Mouse (Mus musculus) cerebellum, adult 8-10 months (tissue): ENCODE results near the gene Hadha.

ENCODE experiments used
- DNase-seq: peaks from one replicate; pipeline ENCODE4 v3.0.0; 2022

The Hadha gene

GRCm38 (mm10) chr5:30152413-30152812, 2.5 kb downstream of the Hadha start:
- DNase-seq: no peak

DNA sequence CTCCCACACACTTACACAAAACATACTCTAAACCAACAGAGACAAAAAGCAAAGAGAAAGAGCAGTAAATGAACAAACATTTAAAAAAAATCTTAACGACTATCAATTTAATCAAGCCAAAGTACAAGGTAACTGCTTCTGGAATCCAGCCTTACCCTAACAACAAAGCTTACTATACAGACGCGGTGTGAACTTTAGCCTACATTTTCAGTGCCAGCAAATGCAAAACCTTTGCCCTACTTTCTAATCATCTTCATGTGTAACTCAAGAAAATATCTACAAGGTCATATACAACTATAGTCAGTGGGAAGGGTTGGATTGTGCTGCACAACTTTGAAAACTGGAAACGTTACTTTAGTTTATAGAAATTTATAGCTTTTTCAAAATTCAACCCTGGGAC, 3.0 kb downstream of the Hadha start:
- DNase-seq: no peak

- no peak for DNase-seq
These were observed 6.6 kb downstream of the Hadha start for GRCm38 (mm10) chr5:30148133-30148920.

- DNase-seq: no peak
These were observed 8.4 kb downstream of the Hadha start for GRCm38 (mm10) chr5:30146526-30146925.

DNA sequence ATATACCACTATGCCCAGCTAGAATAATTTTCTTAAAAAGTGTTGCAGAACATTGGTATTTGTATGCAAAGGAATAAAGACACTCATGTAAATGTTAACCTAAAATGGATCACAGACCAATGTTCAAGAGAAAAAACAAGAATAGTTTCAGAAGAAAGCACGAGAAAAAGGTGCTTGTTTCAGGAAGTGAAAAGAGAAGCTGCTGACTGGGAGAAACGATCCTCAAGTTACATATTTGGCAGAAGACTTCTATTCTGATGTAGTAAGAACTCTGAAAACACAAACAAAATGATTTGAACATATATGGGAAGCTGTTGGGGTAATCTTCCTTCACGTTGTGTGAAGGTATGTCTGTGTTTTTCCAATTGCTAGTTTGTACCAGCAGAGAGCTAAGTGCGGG, 16.8 kb downstream of the Hadha start:
- DNase-seq: no peak

- no peak for DNase-seq
These were observed 17.7 kb downstream of the Hadha start for GRCm38 (mm10) chr5:30137271-30137670.

GRCm38 (mm10) chr5:30135711-30136231, 19.2 kb downstream of the Hadha start:
- no peak for DNase-seq

DNA sequence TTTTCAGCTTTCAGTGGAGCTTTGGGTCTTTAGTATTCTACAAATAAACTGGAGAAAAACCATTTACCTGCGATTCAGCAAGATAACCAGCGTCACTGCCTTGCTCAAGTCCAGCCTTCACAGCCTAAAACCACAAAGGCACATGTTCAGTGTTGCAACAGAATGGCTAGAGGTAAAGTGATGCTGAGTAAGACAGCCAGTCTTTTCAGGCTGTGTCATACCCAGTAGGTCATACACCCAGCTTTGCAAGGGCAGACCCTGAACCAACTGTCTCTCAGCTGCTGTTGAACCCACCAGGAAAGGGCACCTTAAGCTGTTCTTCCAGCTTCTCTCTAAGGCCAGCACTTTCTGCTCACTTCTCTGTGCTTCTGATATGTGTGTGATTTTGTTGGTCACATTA, 22.8 kb downstream of the Hadha start:
- DNase-seq: no peak

- DNase-seq: no peak
These were observed 23.7 kb downstream of the Hadha start for GRCm38 (mm10) chr5:30131246-30131645.

- DNase-seq: no peak
These were observed 26.3 kb downstream of the Hadha start for GRCm38 (mm10) chr5:30128680-30129079.

- no peak for DNase-seq
These were observed 26.9 kb downstream of the Hadha start for GRCm38 (mm10) chr5:30127921-30128597.

GRCm38 (mm10) chr5:30126756-30127155, 28.2 kb downstream of the Hadha start:
- no peak for DNase-seq

DNA sequence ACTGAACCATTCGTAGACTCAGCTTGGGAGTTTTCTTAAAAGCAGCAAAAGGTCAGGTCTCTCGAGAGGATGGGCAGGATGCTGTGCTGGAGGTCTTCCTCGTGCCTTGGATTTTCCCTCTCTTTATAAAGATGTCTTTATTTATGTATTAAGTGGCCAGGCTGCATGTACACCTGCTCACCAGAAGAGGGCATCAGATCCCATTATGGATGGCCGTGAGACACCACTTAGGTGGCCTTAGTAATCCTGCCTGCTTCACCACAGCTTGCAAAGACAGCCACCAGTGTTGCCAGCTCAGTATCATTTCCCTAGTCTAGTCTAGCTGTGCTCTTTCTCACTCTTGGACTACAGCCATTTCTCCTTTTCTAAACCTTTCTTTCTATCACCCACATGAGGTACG, 29.4 kb downstream of the Hadha start:
- DNase-seq: peak; percentile 19

GRCm38 (mm10) chr5:30122481-30122880, 32.5 kb downstream of the Hadha start:
- no peak for DNase-seq

DNA sequence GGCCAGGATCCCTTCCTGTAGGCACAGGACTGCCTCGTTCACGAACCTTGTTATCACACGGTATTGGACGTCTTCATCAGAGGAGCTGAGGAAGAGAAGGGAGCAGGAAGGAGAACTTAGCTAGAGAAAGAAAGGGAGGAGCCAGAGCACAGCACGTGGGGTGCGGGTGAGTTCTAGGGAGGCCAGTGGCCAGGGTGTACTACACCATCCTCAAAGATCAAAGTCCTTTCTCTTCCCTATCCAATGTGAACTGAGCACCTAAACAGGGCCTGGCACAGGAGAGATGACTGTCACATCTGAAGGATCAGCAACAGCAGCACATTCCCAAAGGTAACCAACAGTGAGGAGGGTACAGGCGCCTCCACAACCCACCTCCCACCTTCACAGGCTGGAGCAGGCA, 34.9 kb downstream of the Hadha start:
- DNase-seq: no peak

DNA sequence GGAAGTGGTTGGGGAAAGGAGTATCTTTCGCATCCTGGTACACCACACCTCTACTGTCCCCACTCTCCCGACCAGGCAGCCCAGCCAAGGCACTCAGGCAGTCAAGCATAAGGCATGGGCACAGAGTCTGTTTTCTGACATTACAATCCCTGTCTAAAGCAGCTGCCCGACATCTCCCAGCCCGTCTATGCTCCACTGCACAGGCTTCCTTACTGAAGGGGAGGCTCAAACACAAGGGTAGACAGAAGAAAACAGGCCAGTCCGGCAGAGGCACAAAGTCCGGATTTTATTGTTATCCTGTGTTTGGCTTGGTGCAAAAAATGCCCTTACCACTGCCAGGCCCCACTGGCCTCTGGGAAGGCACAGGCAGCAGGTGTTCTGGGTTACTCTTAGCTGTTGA, 35.8 kb downstream of the Hadha start:
- no peak for DNase-seq

GRCm38 (mm10) chr5:30118018-30118417, 36.9 kb downstream of the Hadha start:
- DNase-seq: no peak

DNA sequence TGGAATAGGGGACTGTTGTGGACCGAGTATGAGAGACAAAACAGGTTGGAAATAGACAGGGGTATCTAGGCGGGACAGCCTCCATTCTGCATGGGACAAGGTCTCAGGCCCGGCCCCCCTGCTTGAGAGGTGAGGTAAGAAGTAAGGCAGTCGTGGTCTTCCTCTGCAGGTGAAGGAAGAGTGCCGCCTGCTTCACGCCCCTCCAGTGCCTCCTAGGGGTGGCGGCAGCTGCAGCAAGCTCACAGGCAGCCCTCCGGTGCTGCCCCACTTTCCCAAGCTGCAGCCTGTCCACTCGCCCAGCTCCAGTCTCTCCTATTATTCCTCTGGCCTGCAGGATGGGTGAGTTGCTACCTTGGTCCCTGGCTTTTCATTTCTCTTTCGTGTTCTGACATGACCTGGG, 39.2 kb downstream of the Hadha start:
- DNase-seq: no peak

GRCm38 (mm10) chr5:30114761-30115140, 40.2 kb downstream of the Hadha start:
- DNase-seq: no peak

GRCm38 (mm10) chr5:30113881-30114760, 40.8 kb downstream of the Hadha start:
- peak; percentile 25 for DNase-seq

- no peak for DNase-seq
These were observed 42.4 kb downstream of the Hadha start for GRCm38 (mm10) chr5:30112533-30113068.

GRCm38 (mm10) chr5:30111771-30112170, 43.2 kb downstream of the Hadha start:
- DNase-seq: no peak

DNA sequence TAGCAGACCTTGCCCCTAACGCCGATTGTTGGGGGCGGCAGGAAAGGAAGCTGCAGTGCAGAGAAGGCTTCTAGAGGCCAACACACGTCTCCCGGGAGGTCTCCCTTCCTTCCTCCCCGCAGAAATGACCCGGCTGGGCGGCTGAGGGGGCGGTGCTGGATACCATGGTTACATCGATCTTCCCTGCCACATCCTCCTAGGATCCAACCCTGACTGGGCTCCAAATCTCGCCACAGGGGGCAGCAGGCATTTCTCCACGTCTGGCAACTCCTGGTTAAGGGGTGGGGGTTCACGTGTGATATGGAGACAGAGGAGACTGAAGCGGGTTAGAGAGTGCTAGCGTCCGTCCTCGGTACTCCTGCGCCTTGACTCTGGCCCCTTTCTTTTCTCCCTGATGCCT, 43.8 kb downstream of the Hadha start:
- no peak for DNase-seq
